Mouse (Mus musculus) heart, postnatal 10 days (tissue): Measurements from ENCODE around the gene Cdan1. TPM values are rescaled to one million over a fixed set of nuclear protein-coding genes. Genes with fewer than 3 reads are reported as not detected.

Source experiments
- DNase-seq, 2 experiments: peaks; one replicate each; pipeline ENCODE4 v3.0.0; 2021
- intact Hi-C: fragments of 180-260 bp; cut with DNase I; formaldehyde crosslinking; loops from one replicate; pipeline ENCODE4 v1.15.1; 2025
- total RNA-seq, 2 experiments: library from RNA; stranded (reverse); gene quantifications; 2 replicates each; pipeline ENCODE4 v1.2.3; 2021

Cdan1 gene
- total RNA-seq, 2 experiments from 2014 or later = 18.5 to 19.5 TPM

- DNase-seq = peak in 1 of 2 experiments; percentile 19
- intact Hi-C loops = loop anchor here (2.0 kb wide), 2 partner anchors 61 to 191 kb away; partner anchors contain the start of genes Haus2 and Lrrc57
Observed at GRCm38 (mm10) chr2:120670253-120670652, 179.7 kb downstream of the Cdan1 start.

- intact Hi-C loops = no loop called here
- DNase-seq = no peak
Observed at GRCm38 (mm10) chr2:120667446-120667845, 182.5 kb downstream of the Cdan1 start.

Other genes starting within 250 kb of the Cdan1 start
- 10 to 100 TPM; 12.3 to 13.1 TPM for gene Haus2, start 240.7 kb downstream of the Cdan1 start, total RNA-seq
- gene Lrrc57, start 240.6 kb downstream of the Cdan1 start, total RNA-seq = 10 to 100 TPM; 12.4 to 15.5 TPM
- gene Stard9, start 221.0 kb downstream of the Cdan1 start, total RNA-seq = 10 to 100 TPM; 17.4 to 18.9 TPM
- 10 to 100 TPM; 14.4 to 16.4 TPM for gene Ttbk2, start 476 bp upstream of the Cdan1 start, total RNA-seq
- gene Ubr1, start 120.6 kb upstream of the Cdan1 start, total RNA-seq = 10 to 100 TPM; 25.9 to 31.9 TPM
- 1 to 10 TPM; 3.3 to 5.0 TPM for gene Tmem62, start 126.9 kb upstream of the Cdan1 start, total RNA-seq
- 10 to 100 TPM; 28.4 to 31.7 TPM for gene Ccndbp1, start 158.3 kb upstream of the Cdan1 start, total RNA-seq
- gene Epb42, start 186.9 kb upstream of the Cdan1 start, total RNA-seq = under 1 TPM; 0.47 to 0.93 TPM
- not detected for gene Tgm5, start 235.7 kb upstream of the Cdan1 start, total RNA-seq